Mouse (Mus musculus) layer of hippocampus, adult 2 months (tissue): ENCODE measurements around the gene Ppbp. TPM values are rescaled to one million over a fixed set of nuclear protein-coding genes. Genes with fewer than 3 reads are reported as not detected.

Source experiments
- DNase-seq, 2 experiments: peaks; one replicate each; pipeline ENCODE4 v3.0.0; 2022; ENCODE audit warnings: low spot score in 2 of 2
- H3K27ac ChIP-seq: fragments of 200-600 bp; 2 replicates; pipeline ENCODE4 v1.8.1; 2022
- H3K4me3 ChIP-seq: fragments of 200-600 bp; 2 replicates; pipeline ENCODE4 v1.8.1; 2022; ENCODE audit warnings: mild to moderate bottlenecking
- CTCF ChIP-seq: fragments of 200-600 bp; conservative IDR thresholded peaks from 2 replicates; pipeline ENCODE4 v1.8.1; 2022; ENCODE audit warnings: antibody characterized with exemption, mild to moderate bottlenecking, moderate library complexity
- long read RNA-seq, 2 experiments: library from polyadenylated mRNA; stranded (forward); transcript quantifications; one replicate each; pipeline ENCODE4 v2.0.0; 2021; ENCODE audit warnings: borderline mapping rate in 2 of 2
- total RNA-seq, 2 experiments: library from RNA; stranded (reverse); gene quantifications; 2 replicates each; pipeline ENCODE4 v1.2.3; 2021

Ppbp gene
- under 1 TPM in 1 of 2 experiments, not detected in 1; 0.46 TPM for total RNA-seq
- long read RNA-seq, experiment 1 = 0 reads
- long read RNA-seq, experiment 2 = 0 reads

GRCm38 (mm10) chr5:90768218-90768617 lies at the start of gene Ppbp:
Ppbp (plus strand) TSS chr5:90768518.
- no peak for TF ChIP-seq CTCF
- no peak for DNase-seq
- Histone ChIP-seq H3K27ac (no peak within 1 kb of the TSS), H3K4me3 (no peak within 1 kb of the TSS)

- no peak overlapping the region for H3K27ac ChIP-seq
- no peak for TF ChIP-seq CTCF
- DNase-seq = no peak
- no peak overlapping the region for H3K4me3 ChIP-seq
Observed at GRCm38 (mm10) chr5:90722656-90723055, 45.7 kb upstream of the Ppbp start.

- no peak for TF ChIP-seq CTCF
- H3K4me3 ChIP-seq = no peak overlapping the region
- DNase-seq = no peak
- no peak overlapping the region for H3K27ac ChIP-seq
Observed at GRCm38 (mm10) chr5:90728254-90728653, 40.1 kb upstream of the Ppbp start.

- no peak overlapping the region for H3K27ac ChIP-seq
- TF ChIP-seq CTCF = no peak
- DNase-seq = no peak
- H3K4me3 ChIP-seq = no peak overlapping the region
Observed at GRCm38 (mm10) chr5:90731480-90731879, 36.8 kb upstream of the Ppbp start.

- no peak overlapping the region for H3K27ac ChIP-seq
- no peak overlapping the region for H3K4me3 ChIP-seq
- no peak for TF ChIP-seq CTCF
- DNase-seq = no peak
Observed at GRCm38 (mm10) chr5:90742029-90742428, 26.3 kb upstream of the Ppbp start.

GRCm38 (mm10) chr5:90753934-90754333 lies 14.4 kb upstream of the Ppbp start:
- no peak for TF ChIP-seq CTCF
- Histone ChIP-seq H3K27ac (no peak overlapping the region), H3K4me3 (no peak overlapping the region)
- DNase-seq = no peak

GRCm38 (mm10) chr5:90758020-90758605 lies 10.2 kb upstream of the Ppbp start:
- no peak for TF ChIP-seq CTCF
- H3K27ac ChIP-seq = no peak overlapping the region
- DNase-seq = no peak
- no peak overlapping the region for H3K4me3 ChIP-seq

- no peak for DNase-seq
- no peak within 1 kb of the TSS for H3K27ac ChIP-seq
Observed at GRCm38 (mm10) chr5:90759077-90760065, 8.9 kb upstream of the Ppbp start, which contains the start of gene Cxcl5. Cxcl5 (plus strand) TSS chr5:90759360.

GRCm38 (mm10) chr5:90760303-90760702 lies 8.0 kb upstream of the Ppbp start:
- DNase-seq = no peak
- Histone ChIP-seq H3K4me3 (no peak overlapping the region), H3K27ac (no peak overlapping the region)
- TF ChIP-seq CTCF = no peak

More at GRCm38 (mm10) chr5:90759077-90760065, 8.9 kb upstream of the Ppbp start, which contains the start of gene Cxcl5:
- TF ChIP-seq CTCF = no peak
- H3K4me3 ChIP-seq = peak within 1 kb of the TSS; percentile 54

GRCm38 (mm10) chr5:90760844-90761243 lies 7.5 kb upstream of the Ppbp start:
- H3K4me3 ChIP-seq = no peak overlapping the region
- DNase-seq = no peak
- no peak for TF ChIP-seq CTCF
- H3K27ac ChIP-seq = no peak overlapping the region

GRCm38 (mm10) chr5:90761834-90762233 lies 6.5 kb upstream of the Ppbp start:
- Histone ChIP-seq H3K4me3 (no peak overlapping the region), H3K27ac (no peak overlapping the region)
- no peak for DNase-seq
- TF ChIP-seq CTCF = no peak

- no peak for TF ChIP-seq CTCF
- DNase-seq = no peak
- Histone ChIP-seq H3K27ac (no peak overlapping the region), H3K4me3 (no peak overlapping the region)
Observed at GRCm38 (mm10) chr5:90763912-90764665, 4.2 kb upstream of the Ppbp start.
